Mouse (Mus musculus) c-Kit-positive CD71-positive TER-119-positive erythroid progenitor cells, embryonic 14.5 days (primary cell): ENCODE measurements around the gene Oprm1.
"Not testable (repeated sequence)": the region's sequence is repeated elsewhere in the genome, so short reads cannot be mapped to it uniquely, and the experiment has no call there.

Experiments
- DNase-seq: peaks from one replicate; pipeline ENCODE4 v3.0.0-alpha.2; 2013; ENCODE audit warnings: low spot score

Oprm1 gene

DNA sequence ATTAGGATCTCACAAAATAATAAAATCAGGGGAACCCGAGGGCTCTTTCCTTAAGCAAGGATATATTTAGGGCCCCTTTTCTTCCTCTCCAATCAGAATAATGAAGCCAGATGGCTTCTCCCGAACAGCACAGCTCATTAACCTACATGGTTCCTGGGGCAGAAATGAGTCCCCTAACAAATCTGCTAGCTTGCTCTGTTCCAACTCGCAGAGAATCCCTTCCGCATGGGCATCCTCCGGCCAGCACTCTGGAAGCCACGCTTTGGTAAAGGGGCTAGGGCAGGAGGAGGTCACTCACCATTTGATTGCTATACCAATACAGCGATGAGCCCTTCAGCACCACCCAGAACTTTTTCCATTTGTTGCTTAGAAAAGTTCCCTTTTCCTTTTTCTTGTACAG, 220.9 kb downstream of the Oprm1 start:
- no peak for DNase-seq

DNA sequence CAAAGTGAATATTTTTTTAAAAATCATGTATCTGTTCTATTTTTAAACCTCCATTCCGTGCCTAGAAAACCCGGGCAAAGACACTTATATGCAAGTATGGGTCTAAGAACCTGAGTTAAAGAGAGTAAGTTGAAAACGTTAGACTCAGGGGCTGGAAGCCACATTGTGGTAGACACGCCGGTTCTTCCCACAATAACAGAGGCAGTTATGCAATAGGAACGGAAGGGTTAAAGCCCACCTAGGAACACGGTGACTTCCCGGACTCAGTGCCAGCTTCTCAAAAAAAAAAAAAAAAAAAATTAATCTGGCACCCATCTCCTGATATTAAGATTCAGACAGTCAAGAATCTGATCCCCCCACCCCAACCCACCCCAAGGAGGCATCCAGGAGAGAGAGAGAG, 221.5 kb downstream of the Oprm1 start:
- no peak for DNase-seq

DNA sequence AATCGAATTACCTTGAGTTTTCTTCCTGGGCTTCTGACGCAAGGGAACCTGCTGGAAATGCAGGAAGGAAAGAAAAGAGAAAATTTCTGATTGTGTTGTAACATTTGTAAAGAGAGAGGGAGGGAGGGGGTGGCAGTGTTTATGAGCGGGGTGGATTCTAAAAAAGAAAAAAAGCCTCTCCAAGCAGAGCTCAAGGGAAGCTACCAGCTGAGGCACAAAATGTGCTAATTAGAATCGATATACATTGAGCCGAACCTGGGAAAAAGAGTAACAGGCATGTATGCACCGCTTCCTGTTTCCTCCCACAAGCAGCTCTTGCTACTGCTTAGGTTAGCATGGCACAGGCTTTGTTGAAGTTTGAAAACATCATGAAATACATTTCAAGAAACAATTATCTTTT, 221.9 kb downstream of the Oprm1 start:
- DNase-seq, result no peak

DNA sequence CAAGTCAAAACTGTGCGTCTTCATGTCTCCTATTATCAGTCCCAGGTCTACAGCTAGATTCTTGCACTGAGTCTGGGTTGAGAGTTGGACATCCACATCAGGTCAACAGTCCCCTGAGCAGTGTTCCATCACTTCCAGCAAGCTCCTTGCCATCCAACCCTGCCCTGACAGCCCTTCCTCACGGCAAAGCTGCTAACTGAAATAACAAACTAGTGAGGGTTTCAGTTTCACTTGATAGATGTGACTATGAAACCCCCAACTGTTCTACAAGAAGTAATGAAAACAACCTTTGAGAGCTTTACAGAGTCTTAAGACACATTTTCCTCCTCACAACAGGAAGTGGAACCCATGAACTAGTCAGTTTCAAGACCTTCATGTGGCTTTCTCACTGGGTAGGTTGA, 224.4 kb downstream of the Oprm1 start:
- DNase-seq, result no peak

DNA sequence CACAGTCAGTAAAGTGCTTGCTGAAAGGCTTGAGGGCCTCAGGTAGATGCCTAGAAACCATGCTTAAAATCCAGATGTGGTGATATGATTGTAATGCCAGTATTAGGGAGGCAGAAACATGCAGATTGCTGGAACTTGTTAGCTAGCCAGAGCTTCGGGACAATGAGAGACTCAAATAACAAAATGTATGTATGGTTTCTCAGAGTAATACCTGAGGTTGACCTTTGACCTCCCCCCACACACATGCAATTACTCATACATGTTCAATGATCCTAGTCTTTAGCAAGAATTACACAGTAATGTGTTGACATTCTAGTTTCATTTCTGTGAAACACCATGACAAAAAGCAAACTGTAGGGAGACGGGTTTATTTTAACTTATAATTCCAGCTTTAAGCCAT, 225.1 kb downstream of the Oprm1 start:
- no peak for DNase-seq

DNA sequence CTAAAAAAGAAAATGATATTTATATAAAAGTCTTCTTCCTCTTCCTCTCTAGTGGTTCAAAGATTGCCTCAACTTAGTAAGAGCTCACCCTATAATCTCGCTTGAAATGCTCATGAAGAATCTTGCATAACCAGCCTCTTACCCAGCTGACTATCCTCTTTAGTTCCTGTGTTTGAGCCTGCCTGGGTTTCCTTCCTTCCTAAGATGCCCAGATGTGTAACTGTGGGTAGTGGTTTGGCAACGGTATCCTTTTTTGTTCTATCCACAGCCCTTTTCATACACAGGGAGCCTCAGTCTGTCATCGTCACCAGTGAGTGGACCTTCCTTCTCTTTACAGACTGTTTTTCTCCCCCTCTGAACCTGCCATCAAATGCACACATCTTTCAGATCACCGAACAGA, 227.9 kb downstream of the Oprm1 start:
- no peak for DNase-seq

DNA sequence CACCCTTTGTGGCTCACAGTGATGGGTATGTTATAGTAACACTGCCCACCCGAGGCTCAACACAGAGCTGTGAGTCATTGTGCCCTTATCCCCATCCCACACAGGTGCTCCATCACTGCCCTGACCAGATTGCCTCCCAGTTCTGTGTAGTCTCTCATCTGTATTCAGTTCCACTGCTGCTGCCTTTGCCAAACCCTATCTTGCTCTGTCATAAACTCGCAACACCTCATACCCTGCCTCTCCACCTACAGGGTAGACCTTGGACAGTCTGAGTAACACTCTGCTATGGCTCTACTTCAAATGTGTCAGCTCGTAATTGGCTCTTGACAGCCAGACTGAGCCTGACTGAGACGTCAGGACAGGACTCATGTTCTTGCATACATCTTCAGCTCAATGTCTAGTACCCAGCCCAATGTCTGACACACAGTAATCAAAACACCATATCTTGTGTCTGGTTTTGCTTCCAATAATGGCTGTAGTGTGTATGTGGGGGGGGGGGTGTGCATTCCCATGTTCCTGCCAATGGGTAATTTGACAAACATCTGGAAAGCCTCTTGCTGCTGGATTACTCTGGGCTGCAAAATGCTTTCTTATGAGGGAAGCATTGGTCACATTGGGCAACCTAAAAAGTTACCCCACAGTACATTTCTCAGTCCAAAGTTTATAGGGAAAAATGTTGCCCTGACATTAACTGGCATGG, 229.2 kb downstream of the Oprm1 start:
- no peak for DNase-seq

DNA sequence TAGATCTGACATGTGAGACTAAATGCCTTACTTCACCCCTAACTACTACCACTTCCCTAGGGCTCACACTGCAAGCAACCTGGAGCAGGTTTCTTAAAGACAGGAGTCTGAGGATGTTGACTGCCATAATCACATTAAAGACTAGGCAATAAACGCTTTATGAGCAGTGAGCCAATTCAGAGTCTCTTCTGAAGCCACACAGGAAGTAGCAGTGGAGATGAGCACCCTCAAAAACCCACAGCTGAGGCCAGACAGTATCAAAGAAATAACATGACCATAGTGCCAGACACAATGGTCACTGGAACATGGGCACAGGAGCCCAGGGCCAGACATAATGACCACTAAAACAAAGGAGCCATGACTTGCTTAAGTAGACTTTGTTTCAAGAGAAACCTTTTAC, 230.2 kb downstream of the Oprm1 start:
- DNase-seq, result no peak

DNA sequence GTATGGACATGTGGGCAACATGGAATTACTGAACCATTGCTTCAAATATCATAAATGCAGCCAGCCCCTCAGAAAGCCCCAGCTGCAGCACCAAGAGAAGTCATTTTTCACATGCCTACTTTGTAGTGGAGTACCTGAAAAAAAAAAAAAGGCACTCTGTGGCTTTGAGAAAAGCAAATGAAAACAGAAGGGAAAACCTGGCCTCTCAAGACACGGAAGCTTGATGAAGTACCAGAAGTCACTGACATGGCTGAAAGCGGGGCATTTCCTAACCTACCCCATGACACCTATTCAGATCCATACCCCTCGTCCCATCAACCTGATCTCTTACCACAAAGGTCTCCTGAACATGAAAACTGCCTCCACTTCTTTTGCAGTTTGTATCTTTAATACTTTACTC, 238.6 kb downstream of the Oprm1 start:
- no peak for DNase-seq

DNA sequence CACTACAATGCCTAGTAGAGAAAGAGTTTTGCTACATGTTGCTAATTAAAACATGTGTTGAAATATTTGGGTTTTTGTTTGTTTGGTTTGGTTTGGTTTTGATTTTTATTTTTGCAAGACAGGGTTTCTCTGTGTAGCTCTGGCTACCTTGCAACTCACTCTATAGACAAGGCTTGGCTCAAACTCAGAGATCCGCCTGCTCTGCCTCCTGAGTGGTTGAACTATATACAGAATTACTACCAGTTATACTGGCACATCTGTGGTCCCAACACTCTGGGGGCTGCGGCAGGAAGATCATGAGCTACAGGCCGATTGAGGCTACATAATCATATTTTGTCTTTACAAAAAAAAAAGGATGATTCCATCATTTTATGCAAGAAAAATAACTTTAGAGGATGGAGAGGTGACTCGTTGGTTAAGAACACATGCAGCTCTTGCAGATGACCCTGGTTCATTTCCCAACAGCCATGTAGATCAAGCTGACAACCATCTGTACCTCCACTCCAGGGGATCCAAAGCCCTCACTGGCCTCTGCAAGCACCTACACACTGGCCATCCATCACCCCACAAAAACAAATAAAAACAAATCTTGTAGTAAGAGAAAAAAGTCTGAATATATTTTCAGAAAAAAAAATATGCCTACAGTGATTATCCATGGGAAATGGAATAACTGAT, 240.4 kb downstream of the Oprm1 start:
- DNase-seq, result no peak

DNA sequence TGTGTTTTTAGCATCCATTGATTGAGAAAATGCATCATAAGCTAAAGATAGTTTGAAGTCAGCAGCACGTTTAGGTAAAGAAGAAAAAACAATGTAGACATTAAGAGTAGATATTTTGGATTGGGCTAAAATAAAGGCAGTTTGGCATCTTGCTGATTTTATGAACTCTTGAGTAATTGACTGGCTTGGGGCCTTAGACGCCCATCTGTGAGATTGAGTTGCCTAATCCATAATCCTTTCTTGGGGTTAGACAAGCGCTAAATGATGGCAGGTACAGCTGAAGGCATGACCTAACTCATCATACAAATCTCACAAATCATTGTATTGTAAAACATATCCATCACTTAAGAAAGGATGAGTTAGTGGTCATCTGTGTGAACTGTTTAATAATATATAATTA, 241.0 kb downstream of the Oprm1 start:
- no peak for DNase-seq

DNA sequence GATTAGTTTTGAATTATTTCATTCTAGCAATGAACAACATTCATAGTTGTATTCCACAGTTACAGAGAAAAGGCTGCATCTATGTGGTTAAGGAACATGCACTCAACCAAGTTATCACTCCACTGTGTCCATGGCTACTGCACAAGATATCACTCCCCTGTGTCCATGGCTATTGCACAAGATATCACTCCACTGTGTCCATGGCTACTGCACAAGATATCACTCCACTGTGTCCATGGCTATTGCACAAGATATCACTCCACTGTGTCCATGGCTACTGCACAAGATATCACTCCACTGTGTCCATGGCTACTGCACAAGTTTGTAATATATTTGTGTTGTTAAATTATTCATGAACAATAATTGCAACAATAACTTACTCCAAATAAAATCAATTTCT, 245.6 kb downstream of the Oprm1 start:
- DNase-seq, result not testable (repeated sequence)

DNA sequence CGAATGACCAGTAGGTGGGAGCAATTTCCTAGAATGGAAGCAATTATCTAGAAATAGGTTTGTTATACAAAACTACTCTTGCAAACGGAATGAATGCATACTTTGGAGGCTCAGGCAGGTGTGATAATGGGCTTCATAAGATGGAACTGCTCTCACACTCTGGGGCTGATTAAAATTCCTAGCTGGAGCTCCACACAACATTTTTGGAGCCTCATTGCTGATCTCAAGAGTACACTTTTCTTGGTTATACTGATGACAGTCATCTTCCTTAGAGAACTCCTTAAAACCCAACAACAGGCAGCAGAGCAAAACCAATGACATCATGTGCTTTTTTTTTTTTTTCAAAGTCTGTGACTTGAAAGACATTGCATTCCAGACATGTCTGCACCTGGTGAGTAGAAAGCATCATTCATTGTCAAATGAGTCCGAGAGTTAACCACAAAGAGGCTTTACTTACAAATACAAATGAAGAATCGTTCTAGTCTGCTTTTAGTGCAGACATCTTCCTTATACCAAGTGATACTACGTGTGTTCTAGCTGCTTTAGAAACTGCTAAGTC, 246.8 kb downstream of the Oprm1 start:
- no peak for DNase-seq

DNA sequence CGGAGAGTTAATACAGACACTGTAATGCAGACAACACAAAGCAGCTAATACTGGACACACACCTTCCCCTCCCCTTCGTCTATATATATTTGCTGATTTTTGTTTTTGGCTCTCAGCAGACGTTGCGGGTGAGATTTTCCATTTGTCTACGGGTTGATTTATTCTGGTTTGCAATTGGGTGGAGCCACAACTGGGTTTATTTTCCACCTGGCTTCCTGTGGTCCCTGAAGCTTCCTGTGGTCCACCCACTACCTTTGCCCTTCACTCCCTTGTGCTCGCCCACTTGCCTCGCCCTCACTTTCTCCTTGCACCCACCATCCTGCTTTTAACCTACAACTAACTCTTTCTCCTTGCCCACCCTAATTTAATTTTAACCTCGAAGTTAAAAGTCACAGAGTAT, 252.2 kb downstream of the Oprm1 start:
- no peak for DNase-seq

DNA sequence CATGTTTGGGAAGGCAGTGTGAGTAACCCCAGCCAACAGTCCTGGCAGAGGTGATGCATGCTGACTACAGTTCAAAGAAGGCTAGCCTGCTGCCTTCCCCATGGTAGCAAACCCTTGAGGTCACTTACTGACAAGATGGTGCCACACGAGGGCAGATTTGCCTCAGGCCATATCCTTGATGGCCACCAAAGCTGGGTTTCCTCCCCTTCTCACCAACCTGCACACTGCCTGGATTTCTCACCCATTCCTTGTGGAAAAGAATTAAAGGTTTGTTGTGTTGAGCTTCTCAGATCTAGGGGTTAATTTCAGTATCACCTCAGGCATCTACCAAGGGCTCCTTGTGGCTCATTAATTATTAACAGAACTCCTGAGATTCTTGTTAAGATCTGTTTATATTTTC, 256.9 kb downstream of the Oprm1 start:
- DNase-seq, result no peak

DNA sequence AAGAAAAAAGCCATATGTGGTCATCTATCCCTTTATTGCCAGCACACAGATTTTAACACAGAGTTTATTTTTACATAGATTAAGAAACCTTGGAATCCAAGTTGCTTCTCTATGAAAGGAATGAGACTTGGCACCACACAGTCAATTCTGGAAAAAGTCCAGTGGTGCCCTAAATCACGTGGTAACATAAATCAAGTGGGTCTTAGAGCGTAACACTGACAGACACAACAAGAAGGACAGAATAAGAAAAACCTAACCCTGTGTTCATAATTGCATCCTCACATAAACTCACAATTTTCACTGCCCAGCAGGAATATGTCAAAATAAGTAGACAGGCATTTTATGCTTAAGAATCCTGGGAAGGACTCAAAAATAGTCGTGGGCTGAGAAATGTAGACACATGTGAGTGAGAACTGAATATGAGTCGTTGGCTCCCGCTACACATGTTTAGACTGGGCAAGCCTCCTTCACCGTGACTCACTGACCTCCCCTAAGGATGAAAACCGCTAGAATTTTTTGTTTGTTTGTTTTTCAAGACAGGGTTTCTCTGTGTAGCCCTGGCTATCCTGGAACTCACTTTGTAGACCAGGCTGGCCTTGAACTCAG, 261.6 kb downstream of the Oprm1 start:
- no peak for DNase-seq

DNA sequence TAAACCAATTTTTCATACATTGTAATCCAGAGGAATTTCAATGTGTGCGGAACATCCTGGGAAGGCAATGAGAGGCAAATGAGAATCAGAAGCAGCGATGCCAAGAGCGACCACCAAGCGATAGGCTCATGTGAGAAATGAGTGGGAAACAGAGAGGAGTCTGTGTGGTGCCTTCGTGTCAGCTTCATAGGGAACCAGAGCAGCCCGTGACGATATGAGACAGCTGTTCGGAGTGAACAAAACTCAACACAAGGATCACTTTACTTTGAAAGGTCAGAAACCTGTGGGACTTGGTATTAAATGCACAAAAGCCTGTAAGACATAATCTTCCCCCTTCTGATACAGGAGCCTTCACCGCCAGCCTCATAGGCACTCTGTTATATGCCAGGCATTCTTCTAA, 262.2 kb downstream of the Oprm1 start:
- DNase-seq, result no peak

DNA sequence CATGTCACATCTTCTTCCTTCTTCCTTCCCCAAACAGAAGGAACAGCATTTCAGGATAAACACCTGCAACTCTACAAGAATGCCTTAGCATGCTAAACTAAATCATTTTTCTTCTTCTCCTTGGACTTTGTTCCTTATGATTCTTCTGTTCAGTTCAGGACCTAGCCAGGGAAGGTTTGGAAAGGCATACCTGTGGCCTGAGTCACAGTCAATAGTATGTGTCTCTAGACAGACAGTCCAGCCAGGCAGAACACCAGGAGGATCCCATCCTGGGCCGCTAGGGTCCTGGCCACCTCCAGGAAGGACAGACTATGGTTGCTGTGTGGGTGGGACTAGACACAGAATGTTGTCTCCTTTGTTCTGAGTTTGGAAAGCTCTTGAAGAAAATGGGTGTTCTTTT, 266.7 kb downstream of the Oprm1 start:
- DNase-seq, result no peak

DNA sequence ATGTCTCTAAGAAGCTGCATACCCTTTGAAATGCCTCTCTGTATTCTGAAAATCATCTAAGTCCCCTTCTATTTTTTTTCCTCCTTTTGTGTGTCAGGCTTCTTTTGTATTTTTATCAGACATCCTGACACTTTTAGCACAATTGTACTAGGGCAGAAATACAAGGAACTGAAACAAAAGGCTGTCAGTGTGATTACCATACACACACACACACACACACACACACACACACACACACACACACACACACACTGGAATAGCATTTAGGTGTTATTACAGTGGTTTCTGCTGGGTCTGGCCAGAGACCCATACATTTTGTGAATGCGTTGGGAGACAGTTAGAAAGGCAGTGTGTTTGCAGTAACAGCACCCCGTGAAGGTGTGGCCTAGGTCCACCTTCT, 275.2 kb downstream of the Oprm1 start:
- DNase-seq, result no peak

DNA sequence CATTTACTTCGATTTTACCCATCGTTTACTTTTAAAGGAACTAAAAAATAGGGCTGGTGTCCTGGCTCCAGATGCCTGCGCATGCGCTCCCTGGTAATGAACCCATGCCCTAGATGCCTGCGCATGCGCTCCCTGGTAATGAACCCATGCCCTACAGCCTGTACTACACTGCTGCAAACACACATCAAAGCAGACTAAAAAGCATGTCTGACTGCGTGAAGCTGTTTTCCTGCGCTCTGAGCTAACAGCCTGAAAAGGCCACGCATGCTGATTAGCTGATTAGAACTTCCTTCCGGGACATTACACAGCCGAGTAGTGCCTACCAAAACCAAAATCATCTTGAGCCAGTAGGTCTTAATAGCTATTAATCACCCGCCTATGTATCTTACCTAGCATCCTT, 277.2 kb downstream of the Oprm1 start:
- no peak for DNase-seq

DNA sequence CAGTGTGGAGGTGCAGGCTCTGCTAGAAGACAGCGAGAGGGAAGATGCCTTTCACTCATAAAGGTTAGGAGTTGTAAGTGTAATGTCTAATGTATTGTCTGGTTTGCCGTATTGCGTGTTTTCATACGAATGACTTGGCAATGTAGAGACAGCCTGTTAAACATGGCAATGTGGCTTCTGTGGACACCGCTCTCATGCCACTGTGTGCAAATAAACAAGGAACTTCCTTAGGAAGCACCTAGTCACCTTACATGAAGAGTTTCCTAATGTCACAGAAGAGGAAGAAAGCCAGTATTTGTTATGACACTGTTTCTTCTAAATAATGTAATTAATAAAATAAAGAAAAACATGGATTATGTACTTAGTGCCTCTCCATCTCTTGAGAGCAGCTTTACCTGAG, 278.9 kb downstream of the Oprm1 start:
- DNase-seq, result no peak

DNA sequence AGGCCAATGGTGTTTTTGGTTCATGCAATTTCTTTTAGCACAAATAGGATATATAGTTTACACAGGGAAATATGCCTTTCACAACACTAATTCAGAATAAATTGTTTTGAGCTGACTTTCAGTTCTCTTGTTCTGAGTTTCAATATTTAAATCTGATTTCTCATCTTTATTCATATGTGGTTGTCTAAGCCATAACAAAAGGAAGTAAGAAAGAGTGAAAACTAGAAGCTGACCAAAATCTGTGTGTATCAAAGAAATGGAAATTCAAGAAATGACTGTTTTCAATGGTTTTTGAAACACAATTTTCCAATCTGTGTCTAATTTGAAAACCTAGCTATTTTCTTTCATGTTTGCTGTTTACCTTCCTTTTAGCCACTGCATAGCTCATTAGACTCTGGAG, 282.7 kb downstream of the Oprm1 start:
- no peak for DNase-seq

DNA sequence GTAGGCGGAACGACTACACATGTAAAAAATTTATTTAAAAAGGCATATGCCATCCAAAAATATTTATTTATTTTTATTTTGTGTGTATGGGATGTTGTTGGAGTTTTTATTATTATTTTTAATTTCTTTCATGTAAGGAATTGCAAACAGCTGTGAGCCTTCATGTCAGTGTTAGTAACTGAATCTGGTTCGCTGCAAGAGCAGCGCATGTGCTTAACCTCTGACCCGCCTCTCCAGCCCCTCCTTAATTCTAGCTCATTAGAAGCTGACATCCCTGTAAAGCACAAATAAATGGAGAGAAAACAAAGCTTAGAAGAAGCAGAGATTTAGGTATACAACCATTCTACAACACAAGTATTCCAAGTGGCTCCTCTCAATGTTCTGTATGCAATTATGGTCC, 285.6 kb downstream of the Oprm1 start:
- no peak for DNase-seq
